Mouse (Mus musculus) myocyte (in vitro differentiated cells): Measurements from ENCODE around the gene Adap1. TPM values are rescaled to one million over a fixed set of nuclear protein-coding genes. Genes with fewer than 3 reads are reported as not detected.

Source experiments
- H3K27me3 ChIP-seq: one replicate; pipeline ENCODE4 v1.6.1; 2011; ENCODE audit not compliant: control insufficient read depth, insufficient read depth, insufficient read length
- H3K36me3 ChIP-seq: one replicate; pipeline ENCODE4 v1.6.1; 2011; ENCODE audit not compliant: control insufficient read depth, insufficient read depth
- H3K4me2 ChIP-seq: one replicate; pipeline ENCODE4 v1.6.1; 2011; ENCODE audit warnings: low read depth, control low read depth
- H3K4me3 ChIP-seq: one replicate; pipeline ENCODE4 v1.5.1; 2011; ENCODE audit warnings: mild to moderate bottlenecking, control low read depth, moderate library complexity
- H3K79me2 ChIP-seq: one replicate; pipeline ENCODE4 v1.6.1; 2011; ENCODE audit not compliant: control insufficient read depth, insufficient read depth
- H3ac ChIP-seq: one replicate; pipeline ENCODE4 v1.6.1; 2011; ENCODE audit not compliant: control insufficient read depth, insufficient read length
- CEBPB ChIP-seq: IDR thresholded peaks from 2 replicates; pipeline ENCODE4 v1.6.1; 2011; ENCODE audit warnings: mild to moderate bottlenecking, moderate library complexity; ENCODE audit not compliant: poor library complexity, insufficient read depth, severe bottlenecking
- E2F4 ChIP-seq: IDR thresholded peaks from one replicate; pipeline ENCODE4 v1.6.1; 2011; ENCODE audit warnings: mild to moderate bottlenecking, control low read depth, moderate library complexity; ENCODE audit not compliant: insufficient read depth
- MAX ChIP-seq: IDR thresholded peaks from one replicate; pipeline ENCODE4 v1.6.1; 2011; ENCODE audit warnings: low read depth, mild to moderate bottlenecking, control low read depth
- MYOD1 ChIP-seq, 3 experiments: IDR thresholded peaks; one replicate each; pipeline ENCODE4 v1.6.1; 2011; ENCODE audit warnings: control low read depth in 2 of 3, low read depth in 2 of 3, mild to moderate bottlenecking in 2 of 3, moderate library complexity in 1 of 3; ENCODE audit not compliant: insufficient read length in 2 of 3, control insufficient read depth in 1 of 3
- MYOG ChIP-seq, 3 experiments: IDR thresholded peaks; one replicate each; pipeline ENCODE4 v1.6.1; 2011; ENCODE audit warnings: control low read depth in 2 of 3, low read depth in 2 of 3, mild to moderate bottlenecking in 2 of 3; ENCODE audit not compliant: insufficient read length in 2 of 3, control insufficient read depth in 1 of 3, insufficient read depth in 1 of 3
- POLR2A ChIP-seq: IDR thresholded peaks from one replicate; pipeline ENCODE4 v1.6.1; 2011; ENCODE audit warnings: low read depth, mild to moderate bottlenecking, control low read depth, moderate library complexity; ENCODE audit not compliant: insufficient read length
- POLR2AphosphoS2 ChIP-seq: IDR thresholded peaks from one replicate; pipeline ENCODE4 v1.6.1; 2011; ENCODE audit warnings: low read depth, control low read depth; ENCODE audit not compliant: insufficient read length
- REST ChIP-seq: IDR thresholded peaks from one replicate; pipeline ENCODE4 v1.6.1; 2011; ENCODE audit warnings: mild to moderate bottlenecking, control low read depth, moderate library complexity; ENCODE audit not compliant: insufficient read depth, insufficient read length
- SRF ChIP-seq: IDR thresholded peaks from one replicate; pipeline ENCODE4 v1.6.1; 2011; ENCODE audit warnings: low read depth; ENCODE audit not compliant: control insufficient read depth, insufficient read length
- TCF12 ChIP-seq: IDR thresholded peaks from one replicate; pipeline ENCODE4 v1.6.1; 2011; ENCODE audit warnings: mild to moderate bottlenecking, control low read depth; ENCODE audit not compliant: poor library complexity, insufficient read depth, severe bottlenecking
- TCF3 ChIP-seq: IDR thresholded peaks from one replicate; pipeline ENCODE4 v1.6.1; 2011; ENCODE audit warnings: low read depth, control low read depth; ENCODE audit not compliant: insufficient read length
- USF1 ChIP-seq: IDR thresholded peaks from one replicate; pipeline ENCODE4 v1.6.1; 2011; ENCODE audit warnings: low read depth, mild to moderate bottlenecking, control low read depth, moderate library complexity
- polyA plus RNA-seq: library from polyadenylated mRNA; unstranded; fragments of >200 nt; fragmentation: generic; extraction: Trizol; gene quantifications from one replicate; pipeline ENCODE4 v1.2.1, GENCODE M21; 2012; ENCODE audit warnings: missing spikeins

Adap1 gene
- polyA plus RNA-seq, 1 experiment: 0.04 TPM

DNA sequence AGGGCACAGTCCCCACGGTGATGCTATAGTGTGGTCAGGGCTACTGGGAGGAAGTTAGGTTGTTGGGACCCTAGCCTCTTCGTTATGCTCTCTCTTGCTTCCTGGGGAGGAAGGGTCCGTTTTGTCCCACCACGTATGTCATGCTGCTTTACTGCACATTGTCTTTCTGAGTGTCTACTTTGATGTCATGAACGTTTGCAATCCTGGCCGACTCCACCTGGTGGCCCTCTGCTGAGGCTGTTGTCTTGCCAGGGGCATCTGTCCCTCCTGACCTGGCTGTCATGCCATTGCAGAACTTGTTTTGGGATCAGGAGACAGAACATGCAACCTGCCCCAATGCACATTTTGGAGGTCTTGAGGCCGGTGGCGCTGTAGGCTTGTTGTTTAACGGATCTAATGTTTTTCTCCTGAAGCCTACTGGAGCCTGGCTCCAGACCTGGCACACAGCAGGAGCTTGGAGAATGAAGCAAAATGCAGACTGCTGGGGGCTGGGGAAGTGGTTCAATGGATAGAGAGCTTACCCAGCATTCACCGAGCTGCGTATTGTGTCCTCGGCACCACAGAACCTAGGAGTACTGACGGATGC, 782 bp upstream of the Adap1 start:
- no peak for TF ChIP-seq REST
- no peak for TF ChIP-seq CEBPB
- no peak for TF ChIP-seq POLR2A
- no peak for TF ChIP-seq E2F4
- TF ChIP-seq USF1: no peak
- no peak for TF ChIP-seq POLR2AphosphoS2
- no peak for TF ChIP-seq TCF3
- TF ChIP-seq SRF: no peak
- TF ChIP-seq TCF12: no peak
- no peak for TF ChIP-seq MAX
- TF ChIP-seq MYOD1 (IDR thresholded peaks at IDR 0.05; ENCODE audit: control insufficient read depth in 1 of 3, insufficient read length in 2 of 3, low read depth in 2 of 3): no peak
- no peak for TF ChIP-seq MYOG (IDR thresholded peaks at IDR 0.05; ENCODE audit: control insufficient read depth in 1 of 3, insufficient read depth in 1 of 3, insufficient read length in 2 of 3, low read depth in 2 of 3)
- Histone ChIP-seq H3ac (no peak overlapping the region), H3K36me3 (no peaks in the 10 kb centered on the region), H3K79me2 (no peaks in the 10 kb centered on the region), H3K4me3 (no peak overlapping the region), H3K27me3 (peaks cover 42% of the 10 kb centered on the region), H3K4me2 (no peak overlapping the region)

DNA sequence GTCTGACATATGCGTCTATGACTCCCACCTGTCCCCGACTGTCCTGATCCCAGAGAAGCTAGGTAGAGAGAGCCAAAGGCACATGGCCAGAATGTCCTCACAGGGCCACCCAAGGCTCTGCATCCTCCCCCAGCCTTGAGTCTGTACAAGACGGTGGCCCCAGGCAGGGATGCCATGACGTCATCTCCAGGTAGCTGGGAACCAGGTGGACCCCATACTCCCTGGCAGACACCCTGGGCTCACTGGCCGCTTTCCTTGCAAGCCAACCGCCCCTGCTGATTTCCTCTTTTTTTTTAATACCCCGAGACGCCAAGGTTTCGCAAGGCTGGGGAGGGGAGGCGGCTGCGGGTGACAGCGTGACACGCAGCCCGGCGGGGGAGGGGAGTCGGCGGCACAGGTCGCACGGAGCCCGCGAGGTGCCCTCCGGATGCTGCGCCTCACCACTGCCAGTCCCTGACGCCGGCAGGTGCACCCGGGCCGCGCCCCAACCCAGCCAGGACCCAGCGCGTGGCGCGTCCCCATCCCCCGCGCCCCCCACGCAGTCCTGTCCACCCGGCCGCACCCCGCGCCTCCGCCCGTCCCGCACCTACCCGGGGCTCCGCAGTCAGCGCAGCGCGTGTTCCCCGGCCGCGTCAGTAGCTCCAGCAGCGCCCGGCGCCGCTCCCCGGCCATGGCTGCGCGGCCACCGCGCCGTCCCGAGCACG, 579 bp downstream of the Adap1 start:
- Histone ChIP-seq H3K79me2 (no peaks in the 10 kb centered on the region), H3K36me3 (no peaks in the 10 kb centered on the region), H3K27me3 (peaks cover 52% of the 10 kb centered on the region), H3ac (no peak overlapping the region), H3K4me3 (no peak overlapping the region), H3K4me2 (no peak overlapping the region)
- TF ChIP-seq POLR2AphosphoS2 (no peak), SRF (no peak), TCF3 (no peak)

DNA sequence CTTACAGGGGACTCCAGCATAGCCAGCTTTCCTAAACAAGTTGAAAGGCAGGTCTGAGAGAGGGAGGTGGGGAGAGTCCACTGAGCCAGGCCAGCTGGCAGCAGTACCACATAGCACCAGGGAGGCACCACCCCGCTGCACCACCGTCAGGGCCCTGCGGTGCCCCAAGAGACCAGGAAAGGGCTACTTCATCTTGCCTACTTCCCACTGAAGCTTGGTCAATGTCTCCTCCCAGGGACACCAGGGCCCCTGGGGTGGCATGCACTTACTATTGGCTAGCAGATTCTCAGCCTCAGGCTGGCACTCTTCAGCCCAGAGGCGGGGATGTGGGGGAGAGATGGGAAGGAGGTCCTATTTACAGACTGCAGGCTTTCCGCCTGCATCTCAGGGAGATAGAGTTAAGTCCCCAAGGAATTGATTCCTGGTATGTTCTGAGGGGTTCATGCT, 1.4 kb downstream of the Adap1 start:
- no peak overlapping the region for H3ac ChIP-seq
- H3K79me2 ChIP-seq: no peaks in the 10 kb centered on the region
- H3K27me3 ChIP-seq: peaks cover 56% of the 10 kb centered on the region
- TF ChIP-seq USF1 (no peak), POLR2AphosphoS2 (no peak), TCF3 (no peak), E2F4 (no peak), MAX (no peak), MYOD1 (IDR thresholded peaks at IDR 0.05; ENCODE audit: control insufficient read depth in 1 of 3, insufficient read length in 2 of 3, low read depth in 2 of 3) (no peak), MYOG (IDR thresholded peaks at IDR 0.05; ENCODE audit: control insufficient read depth in 1 of 3, insufficient read depth in 1 of 3, insufficient read length in 2 of 3, low read depth in 2 of 3) (no peak), CEBPB (no peak), SRF (no peak), POLR2A (no peak), TCF12 (no peak)
- no peak overlapping the region for H3K4me2 ChIP-seq
- no peaks in the 10 kb centered on the region for H3K36me3 ChIP-seq
- no peak overlapping the region for H3K4me3 ChIP-seq

DNA sequence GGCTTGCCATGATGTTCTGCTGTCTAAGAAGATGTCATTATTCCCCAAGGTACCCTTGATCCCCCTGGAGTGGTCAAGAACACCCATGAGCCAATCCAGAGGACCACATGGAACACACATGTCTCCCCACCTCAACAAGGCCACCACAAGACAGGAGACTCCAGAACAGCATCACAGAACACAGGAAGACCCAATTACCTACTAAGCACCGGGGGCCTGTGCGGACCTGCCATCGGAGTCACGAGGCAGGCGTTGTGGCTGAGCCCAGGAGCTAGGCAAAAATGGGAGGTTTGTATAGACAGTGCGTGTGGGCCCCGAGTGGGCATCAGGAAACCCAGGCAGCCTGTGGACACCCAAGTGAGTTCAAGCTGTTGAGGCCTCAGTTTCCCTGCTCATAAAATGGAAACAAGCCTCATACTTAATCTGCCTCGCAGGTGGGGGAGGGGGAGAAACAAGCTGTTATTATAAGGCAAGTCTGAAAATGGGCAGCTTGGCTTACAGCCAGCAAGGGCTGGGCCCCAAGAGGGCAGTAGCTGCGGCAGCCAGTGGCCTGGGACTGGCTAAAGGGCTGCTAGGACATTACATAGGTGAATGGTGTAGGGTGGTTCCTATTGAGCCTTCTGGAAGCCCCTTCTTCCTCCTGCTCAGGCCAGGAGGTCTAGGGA, 2.0 kb downstream of the Adap1 start:
- Histone ChIP-seq H3ac (no peak overlapping the region), H3K36me3 (no peaks in the 10 kb centered on the region), H3K4me2 (no peak overlapping the region), H3K79me2 (no peaks in the 10 kb centered on the region), H3K4me3 (no peak overlapping the region), H3K27me3 (peaks cover 59% of the 10 kb centered on the region)
- TF ChIP-seq REST (no peak), MAX (no peak), TCF12 (no peak), CEBPB (no peak), USF1 (no peak), MYOD1 (IDR thresholded peaks at IDR 0.05; ENCODE audit: control insufficient read depth in 1 of 3, insufficient read length in 2 of 3, low read depth in 2 of 3) (no peak), TCF3 (no peak), POLR2AphosphoS2 (no peak), SRF (no peak), MYOG (IDR thresholded peaks at IDR 0.05; ENCODE audit: control insufficient read depth in 1 of 3, insufficient read depth in 1 of 3, insufficient read length in 2 of 3, low read depth in 2 of 3) (no peak), E2F4 (no peak), POLR2A (no peak)
